Mouse (Mus musculus) ES-E14 (cell line): ENCODE results near the gene Sarm1. TPM values are rescaled to one million over a fixed set of nuclear protein-coding genes. Genes with fewer than 3 reads are reported as not detected.

Experiments used
- DNase-seq: peaks from one replicate; pipeline ENCODE4 v3.0.0-alpha.2; 2013; ENCODE audit warnings: low read depth, low spot score
- H3K27ac ChIP-seq: 2 replicates; pipeline ENCODE4 v1.5.1; 2012; ENCODE audit warnings: low read depth, mild to moderate bottlenecking, low read length, moderate library complexity, mixed read lengths; ENCODE audit not compliant: poor library complexity, insufficient read depth, severe bottlenecking
- H3K36me3 ChIP-seq: 2 replicates; pipeline ENCODE4 v1.6.1; 2012; ENCODE audit warnings: mild to moderate bottlenecking, low read length, moderate library complexity, mixed read lengths; ENCODE audit not compliant: control insufficient read depth, poor library complexity, insufficient read depth, severe bottlenecking
- H3K4me1 ChIP-seq, 2 experiments: fragments of 150-350 bp in 1 of 2; sonication (generic) in 1 of 2; 2 replicates each; pipeline ENCODE4 v1.6.1; 2012; ENCODE audit warnings: low read length in 2 of 2, mild to moderate bottlenecking in 1 of 2, mixed read lengths in 1 of 2; ENCODE audit not compliant: control insufficient read depth in 2 of 2, insufficient read depth in 2 of 2, poor library complexity in 1 of 2
- H3K4me3 ChIP-seq, 2 experiments: fragments of 150-350 bp in 1 of 2; sonication (generic) in 1 of 2; 2 replicates each; pipeline ENCODE4 v1.5.1; 2012; ENCODE audit warnings: low read length in 2 of 2, low read depth in 1 of 2, mild to moderate bottlenecking in 1 of 2, mixed read lengths in 1 of 2; ENCODE audit not compliant: insufficient read depth in 1 of 2, poor library complexity in 1 of 2, severe bottlenecking in 1 of 2
- H3K9ac ChIP-seq: 2 replicates; pipeline ENCODE4 v1.6.1; 2012; ENCODE audit warnings: low read depth, mild to moderate bottlenecking, low read length, mixed read lengths; ENCODE audit not compliant: poor library complexity, insufficient read depth, severe bottlenecking
- H3K9me3 ChIP-seq: fragments of 150-350 bp; sonication (generic); 2 replicates; pipeline ENCODE4 v1.6.1; 2012; ENCODE audit warnings: low read depth, mild to moderate bottlenecking, low read length; ENCODE audit not compliant: control insufficient read depth, insufficient read depth
- CHD2 ChIP-seq: IDR thresholded peaks from 2 replicates; pipeline ENCODE4 v1.6.1; 2014; ENCODE audit warnings: mild to moderate bottlenecking, low read depth, low read length, inconsistent platforms
- HCFC1 ChIP-seq: IDR thresholded peaks from 2 replicates; pipeline ENCODE4 v1.6.1; 2012; ENCODE audit warnings: low read length, inconsistent platforms, borderline replicate concordance; ENCODE audit not compliant: insufficient read depth
- MAFK ChIP-seq: IDR thresholded peaks from 2 replicates; pipeline ENCODE4 v1.6.1; 2014; ENCODE audit warnings: mild to moderate bottlenecking, low read depth, low read length, inconsistent platforms; ENCODE audit not compliant: insufficient read depth
- ZC3H11A ChIP-seq: IDR thresholded peaks from 2 replicates; pipeline ENCODE4 v1.6.1; 2012; ENCODE audit warnings: low read depth, mild to moderate bottlenecking, inconsistent platforms, low read length, borderline replicate concordance
- ZNF384 ChIP-seq: IDR thresholded peaks from 2 replicates; pipeline ENCODE4 v1.6.1; 2012; ENCODE audit warnings: low read depth, low read length, inconsistent platforms
- in situ Hi-C, 2 experiments: fragments of 600-800 bp; cut with MboI; formaldehyde crosslinking; loops; one replicate each; pipeline ENCODE4 v1.15.1; 2025; ENCODE audit warnings: low sequenced_read_pairs in 2 of 2, inconsistent platforms in 1 of 2; ENCODE audit not compliant: unreplicated experiment in 2 of 2
- total RNA-seq: library from RNA; depleted of rRNA; stranded (reverse); fragments of 300-350 nt; gene quantifications from 2 replicates; pipeline ENCODE4 v1.2.3, GENCODE M21; 2012

Gene Sarm1
- total RNA-seq, 1 experiment, result 3.7 TPM

DNA sequence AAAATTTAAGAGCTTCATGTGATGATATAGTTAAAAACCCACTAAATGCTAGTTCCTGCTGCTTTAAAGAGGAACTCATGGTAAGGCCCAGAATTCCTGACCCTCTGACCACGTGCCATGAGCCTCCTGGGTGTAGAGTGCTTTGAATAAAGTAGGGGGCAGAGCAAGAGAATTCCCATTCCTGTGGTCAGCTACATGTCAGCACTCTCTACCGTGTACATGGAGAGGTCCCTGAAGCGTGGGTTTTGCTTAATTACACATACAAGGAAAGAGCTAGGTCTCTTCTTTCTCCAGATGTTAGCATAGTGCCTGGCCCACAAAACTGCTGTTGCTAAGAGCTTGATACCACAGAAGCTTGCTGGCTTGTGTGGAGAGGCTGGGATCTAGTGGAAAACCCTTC lies 7.9 kb upstream of the Sarm1 start:
- Histone ChIP-seq H3K9me3 (no peaks in the 10 kb centered on the region), H3K4me1 (no peaks in the 10 kb centered on the region), H3K27ac (no peak overlapping the region), H3K4me3 (no peak overlapping the region), H3K36me3 (peaks cover 28% of the 10 kb centered on the region), H3K9ac (no peak overlapping the region)
- no peak for DNase-seq
- in situ Hi-C loops, result no loop called here
- TF ChIP-seq HCFC1, result no peak
- no peak for TF ChIP-seq MAFK
- no peak for TF ChIP-seq ZC3H11A
- TF ChIP-seq ZNF384, result no peak
- no peak for TF ChIP-seq CHD2

DNA sequence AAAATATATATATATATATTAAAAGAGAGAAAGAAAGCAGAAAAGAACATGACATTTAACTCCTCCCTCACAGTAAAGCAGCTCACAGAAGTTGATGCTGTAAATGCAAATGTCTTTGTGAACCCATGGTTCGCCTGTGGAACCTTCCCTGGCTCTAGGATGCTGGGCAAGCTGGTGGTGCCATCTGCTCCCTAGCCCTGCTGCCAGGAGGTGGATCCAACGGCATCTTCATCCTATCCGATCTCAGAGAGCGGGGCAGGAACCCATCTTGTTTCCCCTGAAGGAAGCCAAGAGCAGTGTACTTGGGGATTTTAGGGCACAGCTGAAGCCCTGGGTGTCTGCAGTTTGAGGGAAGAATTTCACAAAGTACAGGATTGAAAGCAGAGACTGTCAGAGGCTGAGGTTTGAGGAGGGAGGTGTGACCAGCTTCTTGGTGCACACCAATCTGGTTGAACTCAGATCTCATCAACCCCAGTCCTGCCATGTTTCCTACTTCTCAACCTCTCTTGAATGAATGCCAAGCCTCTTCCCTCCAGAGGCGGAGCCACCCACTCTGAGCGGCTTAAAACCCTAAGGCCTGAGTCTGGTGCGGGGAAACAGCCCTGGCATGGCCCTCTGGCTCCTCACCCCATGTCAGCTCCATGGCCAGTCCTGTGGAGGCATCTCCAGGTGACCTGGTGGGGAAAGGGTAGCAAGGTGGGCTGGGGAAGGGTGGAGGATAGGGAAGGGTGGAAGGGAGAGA lies 5.5 kb upstream of the Sarm1 start, which contains the start of gene Sebox:
TSS of gene Sebox (plus strand) at position 539 of the 742 bp plus-strand sequence.
- DNase-seq, result no peak
- no peaks in the 10 kb centered on the region for H3K4me1 ChIP-seq
- H3K36me3 ChIP-seq, result peaks cover 13% of the 10 kb centered on the region
- no peak within 1 kb of the TSS for H3K4me3 ChIP-seq
- no peak within 1 kb of the TSS for H3K9ac ChIP-seq
- in situ Hi-C loops, result no loop called here
- TF ChIP-seq ZC3H11A, result no peak
- H3K9me3 ChIP-seq, result no peaks in the 10 kb centered on the region
- no peak within 1 kb of the TSS for H3K27ac ChIP-seq

DNA sequence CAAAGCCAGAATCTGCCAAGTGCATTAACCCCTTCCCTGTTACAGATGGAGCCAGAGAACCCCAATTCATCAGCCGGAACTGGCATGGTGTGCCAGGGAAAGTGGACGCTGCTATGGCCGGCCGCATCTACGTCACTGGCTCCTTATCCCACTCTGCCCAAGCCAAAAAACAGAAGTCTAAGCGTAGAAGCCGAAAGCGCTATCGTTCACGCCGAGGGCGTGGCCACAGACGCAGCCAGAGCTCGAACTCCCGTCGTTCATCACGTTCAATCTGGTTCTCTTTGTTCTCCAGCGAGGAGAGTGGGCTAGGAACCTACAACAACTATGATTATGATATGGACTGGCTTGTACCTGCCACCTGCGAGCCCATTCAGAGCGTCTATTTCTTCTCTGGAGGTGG lies 4.0 kb upstream of the Sarm1 start:
- no peaks in the 10 kb centered on the region for H3K9me3 ChIP-seq
- in situ Hi-C loops, result no loop called here
- H3K4me1 ChIP-seq, result peaks cover 0 to 2% of the 10 kb centered on the region in 2 experiments; a peak in 1 of 4 replicates
- DNase-seq, result no peak
- no peak overlapping the region for H3K9ac ChIP-seq
- H3K36me3 ChIP-seq, result peaks cover 4% of the 10 kb centered on the region
- no peak overlapping the region for H3K4me3 ChIP-seq
- TF ChIP-seq CHD2, result no peak
- TF ChIP-seq HCFC1, result no peak
- no peak for TF ChIP-seq ZC3H11A
- no peak for TF ChIP-seq ZNF384
- TF ChIP-seq MAFK, result no peak
- no peak overlapping the region for H3K27ac ChIP-seq

DNA sequence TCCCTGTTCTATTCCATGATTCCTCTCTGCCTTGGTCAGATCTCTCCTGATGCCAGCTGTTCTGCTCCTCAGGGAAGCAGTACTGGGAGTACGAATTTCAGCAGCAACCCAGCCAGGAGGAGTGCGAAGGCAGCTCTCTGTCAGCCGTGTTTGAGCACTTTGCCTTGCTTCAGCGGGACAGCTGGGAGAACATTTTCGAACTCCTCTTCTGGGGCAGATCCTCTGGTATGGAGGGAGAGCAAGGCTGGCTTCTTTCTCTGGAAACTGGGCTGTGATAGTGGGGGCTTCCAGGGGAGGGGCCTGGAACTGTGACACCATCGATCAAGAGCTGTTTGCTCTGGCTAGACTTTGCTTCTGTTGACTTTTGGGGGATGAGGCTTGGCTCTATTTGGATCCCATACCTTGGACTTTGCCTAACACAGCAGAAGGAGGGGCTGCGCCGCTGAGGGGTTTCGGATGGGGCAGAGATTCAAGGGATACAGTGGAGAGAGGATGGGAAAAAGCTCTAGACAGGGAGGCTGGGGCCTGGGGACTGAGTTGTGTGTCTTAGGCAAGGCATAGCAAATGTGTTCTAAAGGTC lies 3.2 kb upstream of the Sarm1 start:
- Histone ChIP-seq H3K27ac (no peak overlapping the region), H3K9me3 (no peaks in the 10 kb centered on the region), H3K4me3 (no peak overlapping the region), H3K4me1 (peaks cover 0 to 2% of the 10 kb centered on the region in 2 experiments; a peak in 1 of 4 replicates), H3K36me3 (peaks cover 3% of the 10 kb centered on the region; the same call in 1 of the 2 replicates), H3K9ac (no peak overlapping the region)
- in situ Hi-C loops, result no loop called here
- DNase-seq, result no peak
- TF ChIP-seq HCFC1 (no peak), MAFK (no peak), ZNF384 (no peak), ZC3H11A (no peak), CHD2 (no peak)
